Mouse (Mus musculus): ENCODE results near the gene Cyp1b1.

Gene Cyp1b1

GRCm38 (mm10) chr17:79714931-79715637 is at the start of gene Cyp1b1:
TSS of gene Cyp1b1 (minus strand) at chr17:79715061.
- no peak for DNase-seq

- no peak for DNase-seq
These were observed 47.0 kb upstream of the Cyp1b1 start for GRCm38 (mm10) chr17:79761841-79762240.

GRCm38 (mm10) chr17:79753831-79754230 is 39.0 kb upstream of the Cyp1b1 start:
- no peak for DNase-seq

- no peak for DNase-seq
These were observed 38.0 kb upstream of the Cyp1b1 start for GRCm38 (mm10) chr17:79752836-79753235.

- no peak for DNase-seq
These were observed 36.9 kb upstream of the Cyp1b1 start for GRCm38 (mm10) chr17:79751661-79752191.

- no peak for DNase-seq
These were observed 34.8 kb upstream of the Cyp1b1 start for GRCm38 (mm10) chr17:79749647-79750046.

- DNase-seq = no peak
These were observed 32.1 kb upstream of the Cyp1b1 start for GRCm38 (mm10) chr17:79746954-79747353.

- DNase-seq = no peak
These were observed 31.3 kb upstream of the Cyp1b1 start for GRCm38 (mm10) chr17:79746146-79746591.

- no peak for DNase-seq
These were observed 30.3 kb upstream of the Cyp1b1 start for GRCm38 (mm10) chr17:79745051-79745731.

- no peak for DNase-seq
These were observed 28.6 kb upstream of the Cyp1b1 start for GRCm38 (mm10) chr17:79743507-79743906.

- no peak for DNase-seq
These were observed 27.8 kb upstream of the Cyp1b1 start for GRCm38 (mm10) chr17:79742635-79743034.

GRCm38 (mm10) chr17:79738847-79739498 is 24.1 kb upstream of the Cyp1b1 start:
- no peak for DNase-seq

- no peak for DNase-seq
These were observed 22.7 kb upstream of the Cyp1b1 start for GRCm38 (mm10) chr17:79737598-79737997.

GRCm38 (mm10) chr17:79733039-79733438 is 18.2 kb upstream of the Cyp1b1 start:
- no peak for DNase-seq

GRCm38 (mm10) chr17:79730988-79731387 is 16.1 kb upstream of the Cyp1b1 start:
- DNase-seq = no peak

- no peak for DNase-seq
These were observed 14.0 kb upstream of the Cyp1b1 start for GRCm38 (mm10) chr17:79728585-79729503.

GRCm38 (mm10) chr17:79728053-79728584 is 13.3 kb upstream of the Cyp1b1 start:
- DNase-seq = no peak

- no peak for DNase-seq
These were observed 11.8 kb upstream of the Cyp1b1 start for GRCm38 (mm10) chr17:79726613-79727012.

- DNase-seq = no peak
These were observed 5.8 kb upstream of the Cyp1b1 start for GRCm38 (mm10) chr17:79720681-79721080.

GRCm38 (mm10) chr17:79715649-79716143 is 835 bp upstream of the Cyp1b1 start:
- peak; percentile 67 for DNase-seq

- no peak for DNase-seq
These were observed 429 bp downstream of the Cyp1b1 start for GRCm38 (mm10) chr17:79714368-79714895.
